Mouse (Mus musculus) embryonic fibroblast, embryonic 13.5 days (primary cell): ENCODE measurements around the gene Ccdc34. TPM values are rescaled to one million over a fixed set of nuclear protein-coding genes. Genes with fewer than 3 reads are reported as not detected.

ENCODE experiments used
- H3K27ac ChIP-seq: 2 replicates; pipeline ENCODE4 v1.5.1; 2012; ENCODE audit warnings: low read length, control low read depth, inconsistent platforms; ENCODE audit not compliant: insufficient read depth
- H3K4me1 ChIP-seq: 2 replicates; pipeline ENCODE4 v1.6.1; 2011; ENCODE audit warnings: low read length; ENCODE audit not compliant: control insufficient read depth, insufficient read depth
- H3K4me3 ChIP-seq: 2 replicates; pipeline ENCODE4 v1.5.1; 2011; ENCODE audit warnings: mild to moderate bottlenecking, control low read depth, low read length; ENCODE audit not compliant: insufficient read depth
- CTCF ChIP-seq: IDR thresholded peaks from 2 replicates; pipeline ENCODE4 v1.5.1; 2011; ENCODE audit warnings: mild to moderate bottlenecking, control low read depth, low read length, moderate library complexity, borderline replicate concordance; ENCODE audit not compliant: insufficient read depth
- POLR2A ChIP-seq: IDR thresholded peaks from 2 replicates; pipeline ENCODE4 v1.6.1; 2011; ENCODE audit warnings: low read depth, mild to moderate bottlenecking, control low read depth, low read length, moderate library complexity
- polyA plus RNA-seq: library from polyadenylated mRNA; stranded (reverse); fragments of >200 nt; gene quantifications from 2 replicates; pipeline ENCODE4 v1.2.4, GENCODE M21; 2011; ENCODE audit warnings: low read depth; ENCODE audit not compliant: missing spikeins, insufficient read length

Ccdc34 gene
- polyA plus RNA-seq, 1 experiment: 33.1 TPM

- TF ChIP-seq POLR2A (no peak), CTCF (no peak)
- Histone ChIP-seq H3K4me1 (no peaks in the 10 kb centered on the region), H3K27ac (no peak overlapping the region), H3K4me3 (no peak overlapping the region)
These were observed 21.2 kb upstream of the Ccdc34 start for GRCm38 (mm10) chr2:109996411-109996810.

- Histone ChIP-seq H3K27ac (no peak overlapping the region), H3K4me1 (no peaks in the 10 kb centered on the region), H3K4me3 (no peak overlapping the region)
- TF ChIP-seq POLR2A (no peak), CTCF (no peak)
These were observed 12.9 kb upstream of the Ccdc34 start for GRCm38 (mm10) chr2:110004668-110005067.

- Histone ChIP-seq H3K4me3 (no peak overlapping the region), H3K4me1 (no peaks in the 10 kb centered on the region), H3K27ac (no peak overlapping the region)
- TF ChIP-seq POLR2A (no peak), CTCF (no peak)
These were observed 12.5 kb upstream of the Ccdc34 start for GRCm38 (mm10) chr2:110005164-110005563.

- no peak for TF ChIP-seq POLR2A
- TF ChIP-seq CTCF: no peak
- Histone ChIP-seq H3K4me1 (no peaks in the 10 kb centered on the region), H3K4me3 (no peak overlapping the region), H3K27ac (no peak overlapping the region)
These were observed 11.9 kb upstream of the Ccdc34 start for GRCm38 (mm10) chr2:110005596-110006239.

- TF ChIP-seq CTCF: no peak
- no peak for TF ChIP-seq POLR2A
- Histone ChIP-seq H3K4me3 (no peak overlapping the region), H3K27ac (no peak overlapping the region), H3K4me1 (no peaks in the 10 kb centered on the region)
These were observed 10.0 kb upstream of the Ccdc34 start for GRCm38 (mm10) chr2:110007423-110008267.

- Histone ChIP-seq H3K27ac (no peak overlapping the region), H3K4me1 (no peaks in the 10 kb centered on the region)
- TF ChIP-seq CTCF: no peak
- no peak for TF ChIP-seq POLR2A
These were observed 8.2 kb upstream of the Ccdc34 start for GRCm38 (mm10) chr2:110009449-110009848.

GRCm38 (mm10) chr2:110012184-110012725 lies 5.4 kb upstream of the Ccdc34 start:
- no peak overlapping the region for H3K4me3 ChIP-seq
- no peak for TF ChIP-seq CTCF
- TF ChIP-seq POLR2A: no peak
- H3K4me1 ChIP-seq: no peaks in the 10 kb centered on the region
- no peak overlapping the region for H3K27ac ChIP-seq

More at GRCm38 (mm10) chr2:110009449-110009848, 8.2 kb upstream of the Ccdc34 start:
- no peak overlapping the region for H3K4me3 ChIP-seq

- TF ChIP-seq CTCF (no peak), POLR2A (no peak)
- Histone ChIP-seq H3K4me3 (no peak overlapping the region), H3K27ac (no peak overlapping the region), H3K4me1 (peaks cover 2% of the 10 kb centered on the region; the same call in 1 of the 2 replicates)
These were observed 530 bp upstream of the Ccdc34 start for GRCm38 (mm10) chr2:110017087-110017486.

GRCm38 (mm10) chr2:110019656-110020055 lies 2.0 kb downstream of the Ccdc34 start:
- Histone ChIP-seq H3K4me3 (no peak overlapping the region), H3K4me1 (peaks cover 2% of the 10 kb centered on the region; the same call in 1 of the 2 replicates), H3K27ac (no peak overlapping the region)
- TF ChIP-seq CTCF (no peak), POLR2A (no peak)
